Comparison of ENCODE assay signal across 9 mouse cellular contexts in genomic region chr8:81452082-81452481, GRCm38 (mm10).
DNase-seq lines count a peak whose midpoint lies in the region; ATAC-seq lines count a peak whose summit lies in the region.
"Had no signal": no experiment of that assay in that cellular context is flagged by ENCODE, and none has a peak within 500 bp of the region (broad histone marks: within the 10 kb centered on the region; RNA-seq: fewer than 3 reads in every experiment).

No protein-coding gene starts in this region.

- no peak overlapping the region for H3K9ac ChIP-seq in embryonic facial prominence, embryonic 12.5 days
- no peak overlapping the region for H3K9ac ChIP-seq in hindbrain, embryonic 11.5 days (ENCODE audit: low read depth, low read length)
- no peak overlapping the region for H3K9ac ChIP-seq in neural tube, embryonic 12.5 days
- H3K9ac ChIP-seq: liver, embryonic 13.5 days; stomach, embryonic 15.5 days had no signal

- DNase-seq in left cerebral cortex, postnatal 4 days, result peak; percentile 1
- no peak for DNase-seq in left cerebral cortex, postnatal 36 days (ENCODE audit: low spot score in 2 of 2)
- DNase-seq in hindbrain, embryonic 11.5 days (ENCODE audit: low spot score), result peak; percentile 39
- no peak for DNase-seq in MN1 (ENCODE audit: low spot score)
- no peak for DNase-seq in urinary bladder, postnatal 10 days (ENCODE audit: low spot score)
- DNase-seq: liver, embryonic 13.5 days had no signal

- no peak overlapping the region for H3K4me2 ChIP-seq in embryonic facial prominence, embryonic 12.5 days (replicated peaks)
- H3K4me2 ChIP-seq in hindbrain, embryonic 11.5 days (replicated peaks; ENCODE audit: low read depth, low read length), result no peak overlapping the region
- no peak overlapping the region for H3K4me2 ChIP-seq in neural tube, embryonic 12.5 days (replicated peaks)
- H3K4me2 ChIP-seq: liver, embryonic 13.5 days; stomach, embryonic 15.5 days had no signal

- ATAC-seq in embryonic facial prominence, embryonic 12.5 days (ENCODE audit: insufficient number of reproducible peaks, insufficient read depth, low FRiP score, low TSS enrichment), result no peak
- peak; percentile 53; the same call in 1 of the 2 replicates for ATAC-seq in hindbrain, embryonic 11.5 days (ENCODE audit: low FRiP score)
- peak; percentile 65; the same call in 1 of the 2 replicates for ATAC-seq in neural tube, embryonic 12.5 days (ENCODE audit: low FRiP score, low read depth)

- intact Hi-C loops in left cerebral cortex, postnatal 4 days (cut with DNase I), result no loop called here
- intact Hi-C loops in left cerebral cortex, postnatal 36 days (cut with DNase I), result no loop called here

- H3K4me1 ChIP-seq in embryonic facial prominence, embryonic 12.5 days, result no peaks in the 10 kb centered on the region
- H3K4me1 ChIP-seq in hindbrain, embryonic 11.5 days (replicated peaks; ENCODE audit: control insufficient read depth, insufficient read depth, low read length), result no peaks in the 10 kb centered on the region
- no peaks in the 10 kb centered on the region for H3K4me1 ChIP-seq in neural tube, embryonic 12.5 days
- H3K4me1 ChIP-seq: stomach, embryonic 15.5 days had no signal

- WGBS in embryonic facial prominence, embryonic 12.5 days, result 19% methylated on average over 6 of the region's 6 CpGs
- WGBS in hindbrain, embryonic 11.5 days, result 37% methylated on average over 6 of the region's 6 CpGs
- WGBS in neural tube, embryonic 12.5 days, result 12% methylated on average over 6 of the region's 6 CpGs

- no peaks in the 10 kb centered on the region for H3K36me3 ChIP-seq in embryonic facial prominence, embryonic 12.5 days
- H3K36me3 ChIP-seq in hindbrain, embryonic 11.5 days (ENCODE audit: control insufficient read depth, insufficient read depth, low read length), result no peaks in the 10 kb centered on the region
- H3K36me3 ChIP-seq in neural tube, embryonic 12.5 days, result no peaks in the 10 kb centered on the region
- H3K36me3 ChIP-seq: liver, embryonic 13.5 days; stomach, embryonic 15.5 days had no signal

- 0 out of 2 replicates have a peak overlapping the region, but pooled peaks have one; percentile 0 for H3K27ac ChIP-seq in embryonic facial prominence, embryonic 12.5 days
- no peak overlapping the region for H3K27ac ChIP-seq in hindbrain, embryonic 11.5 days (ENCODE audit: low read depth, low read length)
- H3K27ac ChIP-seq in neural tube, embryonic 12.5 days, result no peak overlapping the region
- H3K27ac ChIP-seq: liver, embryonic 13.5 days; stomach, embryonic 15.5 days had no signal

- H3K9me3 ChIP-seq in embryonic facial prominence, embryonic 12.5 days, result no peaks in the 10 kb centered on the region
- H3K9me3 ChIP-seq in hindbrain, embryonic 11.5 days (ENCODE audit: control insufficient read depth, low read length), result no peaks in the 10 kb centered on the region
- H3K9me3 ChIP-seq in neural tube, embryonic 12.5 days, result no peaks in the 10 kb centered on the region
- H3K9me3 ChIP-seq: liver, embryonic 13.5 days; stomach, embryonic 15.5 days had no signal

- no peak overlapping the region for H3K4me3 ChIP-seq in embryonic facial prominence, embryonic 12.5 days
- no peak overlapping the region for H3K4me3 ChIP-seq in hindbrain, embryonic 11.5 days (ENCODE audit: low read depth, low read length)
- H3K4me3 ChIP-seq in neural tube, embryonic 12.5 days, result no peak overlapping the region
- H3K4me3 ChIP-seq: liver, embryonic 13.5 days; stomach, embryonic 15.5 days had no signal

- no peaks in the 10 kb centered on the region for H3K27me3 ChIP-seq in embryonic facial prominence, embryonic 12.5 days
- no peaks in the 10 kb centered on the region for H3K27me3 ChIP-seq in hindbrain, embryonic 11.5 days (ENCODE audit: control insufficient read depth, insufficient read depth, low read length)
- no peaks in the 10 kb centered on the region for H3K27me3 ChIP-seq in neural tube, embryonic 12.5 days (replicated peaks)
- H3K27me3 ChIP-seq: liver, embryonic 13.5 days; stomach, embryonic 15.5 days had no signal

Comparison
In these comparisons a context has a peak if more than half of its experiments do, and no peak if none do; other contexts are left out.
1. DNase-seq: peak in left cerebral cortex, postnatal 4 days (single experiment) and hindbrain, embryonic 11.5 days (single experiment); none in left cerebral cortex, postnatal 36 days (0 of 2), MN1 (single experiment) and urinary bladder, postnatal 10 days (single experiment).